Mouse (Mus musculus) thymus, postnatal 0 days (tissue): ENCODE measurements around the gene Trmt2b. TPM values are rescaled to one million over a fixed set of nuclear protein-coding genes. Genes with fewer than 3 reads are reported as not detected.
A peak's percentile ranks its signal among the peaks of the same experiment; 100 is the strongest.
"Not testable (repeated sequence)": the region's sequence is repeated elsewhere in the genome, so short reads cannot be mapped to it uniquely, and the experiment has no call there.

Experiments used
- DNase-seq: peaks from one replicate; pipeline ENCODE4 v3.0.0-alpha.2; 2015; ENCODE audit warnings: low spot score
- polyA plus RNA-seq: library from polyadenylated mRNA; unstranded; fragments of >200 nt; fragmentation: Nextera tagmentation; extraction: Ambion mirVana; gene quantifications from 2 replicates; pipeline ENCODE4 v1.2.1, GENCODE M21; 2015

Gene Trmt2b
- 17.6 and 18.1 TPM in 2 replicates for polyA plus RNA-seq

DNA sequence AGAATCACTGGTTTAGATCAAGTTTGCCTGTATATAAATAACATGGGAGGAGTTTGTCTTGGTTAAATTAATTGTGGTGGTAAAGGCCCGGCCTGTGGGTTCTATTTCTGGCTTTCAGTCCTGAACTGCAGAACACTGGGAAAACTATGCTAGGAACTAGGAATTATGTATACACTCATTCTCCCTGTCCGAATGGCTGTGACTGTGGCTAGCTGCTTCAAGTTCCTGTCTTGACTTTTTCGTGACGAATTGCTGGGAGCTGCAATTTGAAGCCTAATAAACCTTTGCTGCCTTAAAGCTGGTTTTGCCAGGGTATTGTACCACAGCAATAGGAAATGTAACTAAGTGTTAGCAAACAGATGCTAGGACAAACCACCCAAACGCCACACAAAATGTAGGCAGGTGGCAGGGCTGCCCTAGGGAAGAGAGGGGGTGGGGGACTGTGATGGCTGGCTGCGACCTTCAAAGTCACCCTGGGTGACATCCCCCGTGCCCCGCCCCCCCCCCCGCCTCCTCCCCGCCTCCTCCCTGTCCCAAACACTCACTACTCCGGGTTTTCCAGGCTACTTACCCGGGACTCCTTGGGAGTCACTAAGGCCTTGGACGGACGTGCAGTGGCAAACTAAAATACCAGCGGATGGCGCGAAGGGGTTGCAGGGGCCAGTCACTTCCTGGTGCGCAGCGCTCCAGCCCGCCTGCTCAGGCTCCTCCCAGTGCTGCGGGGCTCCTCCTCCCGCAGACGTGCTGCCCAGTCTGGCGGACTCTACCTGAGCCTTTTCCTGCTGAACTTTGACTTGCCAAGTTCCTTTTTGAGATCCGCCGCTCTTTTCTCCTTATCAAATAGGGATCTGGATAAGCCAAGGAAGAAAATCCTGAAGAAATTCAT lies at the start of gene Trmt2b:
Gene Trmt2b (minus strand): TSS at position 710 of the 886 bp plus-strand sequence.
- DNase-seq: peak; percentile 65

DNA sequence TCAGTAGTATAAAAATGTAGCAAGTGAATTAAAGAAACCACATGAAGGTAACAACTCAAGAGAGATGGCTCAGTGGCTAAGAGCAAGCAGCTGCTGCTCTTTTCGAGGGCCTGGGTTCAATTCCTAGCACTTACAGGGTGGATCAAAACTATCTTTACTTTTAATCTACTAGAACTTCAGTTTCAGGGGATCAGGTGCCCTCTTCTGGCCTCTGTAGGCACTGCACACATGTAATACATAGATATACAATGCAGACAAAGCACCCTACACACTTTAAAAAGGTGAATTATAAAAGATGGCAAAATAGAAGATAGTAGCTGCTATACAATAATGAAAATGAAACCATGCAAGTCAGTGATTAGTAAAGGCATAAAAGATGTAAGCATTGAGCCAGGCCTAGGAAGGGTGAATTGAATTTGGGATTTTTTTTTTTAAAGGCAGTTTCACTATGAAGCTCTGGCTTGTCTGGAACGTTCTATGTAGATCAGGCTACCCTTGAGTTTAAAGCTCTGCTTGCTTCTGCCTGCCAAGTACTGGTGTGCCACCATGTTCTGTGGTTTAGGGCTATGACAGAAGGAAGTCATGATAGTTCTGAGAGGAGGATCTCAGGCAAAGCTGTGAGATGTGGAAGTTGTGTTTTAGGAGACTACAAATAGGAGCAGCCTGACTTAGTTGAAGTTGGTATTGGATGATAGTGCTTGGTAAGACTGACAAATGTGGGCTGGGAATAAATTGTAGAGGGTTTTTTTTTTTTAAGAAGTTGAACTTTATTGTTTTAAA lies 42.6 kb upstream of the Trmt2b start:
- peak; percentile 45 for DNase-seq

DNA sequence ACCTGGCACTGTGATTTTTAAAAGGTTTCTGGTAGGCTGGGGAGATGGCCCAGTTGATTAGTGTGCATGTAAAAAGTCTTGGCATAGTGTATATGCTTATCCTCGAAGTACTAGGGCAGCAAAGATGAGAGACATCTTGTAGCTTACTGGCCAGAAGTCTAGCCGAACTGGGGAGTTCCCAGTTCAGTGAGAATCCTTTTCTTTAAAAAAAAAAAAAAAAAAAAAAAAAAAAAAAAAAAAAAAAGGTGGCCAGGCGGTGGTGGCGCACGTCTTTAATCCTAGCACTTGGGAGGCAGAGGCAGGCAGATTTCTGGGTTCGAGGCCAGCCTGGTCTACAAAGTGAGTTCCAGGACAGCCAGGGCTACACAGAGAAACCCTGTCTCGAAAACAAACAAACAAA lies 34.4 kb upstream of the Trmt2b start:
- DNase-seq: not testable (repeated sequence)

DNA sequence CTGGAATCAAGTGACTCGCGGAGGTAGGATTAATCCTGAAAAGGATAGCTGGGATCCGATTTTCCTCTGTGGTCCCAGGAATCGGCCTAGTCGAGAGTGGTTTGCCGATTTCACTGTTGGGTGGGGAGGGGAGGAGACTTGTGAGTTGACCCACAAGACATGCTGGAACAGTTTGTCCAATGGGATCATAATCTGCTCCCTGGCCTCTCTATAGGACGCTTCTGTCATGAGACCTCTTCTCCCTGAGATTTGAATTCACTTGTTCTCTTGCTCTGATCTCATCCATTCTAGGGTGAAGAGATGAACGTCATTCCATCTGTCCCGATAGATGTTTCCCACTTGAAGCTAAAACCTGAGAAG lies 31.5 kb upstream of the Trmt2b start:
- no peak for DNase-seq

DNA sequence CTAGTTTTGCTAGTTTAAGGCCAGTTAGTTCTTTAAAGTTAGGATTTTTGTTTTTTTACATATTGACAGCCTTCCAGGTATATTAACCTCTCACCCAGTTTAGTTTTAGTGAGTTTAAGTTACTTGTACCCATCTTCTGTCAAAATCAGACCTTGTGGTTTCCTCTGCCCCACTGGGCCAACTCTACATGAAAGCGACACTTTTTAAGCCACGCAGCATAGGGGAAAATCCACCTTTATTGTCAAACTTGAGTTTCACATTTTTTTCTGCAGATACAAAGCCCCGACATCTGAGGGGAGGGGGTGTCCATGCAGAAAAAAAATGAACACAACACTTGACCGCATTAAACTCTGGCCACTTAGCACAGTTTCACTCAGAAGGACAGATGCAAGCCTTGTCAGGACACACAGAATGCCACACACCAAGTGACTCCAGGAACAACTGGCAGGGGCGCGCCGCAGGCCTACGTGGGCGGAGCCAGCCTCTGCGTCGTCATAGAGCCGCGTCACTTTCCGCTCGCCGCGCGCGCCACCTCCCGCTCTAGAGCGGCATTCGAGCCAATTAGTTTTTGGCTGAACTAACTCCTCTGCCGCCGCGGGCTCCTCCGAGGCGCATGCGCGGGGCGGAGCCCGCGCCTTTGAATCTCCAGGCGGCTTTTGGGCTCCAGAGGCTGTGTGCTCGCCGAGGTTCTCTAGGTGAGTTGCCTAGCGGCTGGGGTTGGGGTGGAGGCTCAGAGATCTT lies 30.9 kb upstream of the Trmt2b start, which contains the start of gene Cenpi:
Gene Cenpi (plus strand): TSS at position 551 of the 741 bp plus-strand sequence.
- DNase-seq: peak; percentile 91

DNA sequence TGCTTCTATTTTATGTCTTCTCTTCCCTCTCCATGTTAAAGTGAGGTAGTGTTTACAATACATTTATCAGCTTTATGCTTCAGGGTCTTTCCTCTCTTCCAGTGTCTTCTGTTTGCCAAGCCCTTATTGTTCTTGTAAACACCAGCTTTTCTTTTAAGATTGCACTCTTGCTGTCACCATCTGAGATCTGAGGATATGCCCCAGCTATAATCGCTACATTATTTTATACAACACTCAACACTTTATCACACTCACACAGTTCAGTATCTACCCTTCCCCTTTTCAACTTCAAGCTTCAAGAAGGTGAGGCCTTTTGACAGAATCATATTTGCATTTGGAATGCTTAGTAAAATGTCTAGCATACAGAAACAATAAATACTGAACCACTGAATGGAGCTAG lies 26.5 kb upstream of the Trmt2b start:
- DNase-seq: no peak

DNA sequence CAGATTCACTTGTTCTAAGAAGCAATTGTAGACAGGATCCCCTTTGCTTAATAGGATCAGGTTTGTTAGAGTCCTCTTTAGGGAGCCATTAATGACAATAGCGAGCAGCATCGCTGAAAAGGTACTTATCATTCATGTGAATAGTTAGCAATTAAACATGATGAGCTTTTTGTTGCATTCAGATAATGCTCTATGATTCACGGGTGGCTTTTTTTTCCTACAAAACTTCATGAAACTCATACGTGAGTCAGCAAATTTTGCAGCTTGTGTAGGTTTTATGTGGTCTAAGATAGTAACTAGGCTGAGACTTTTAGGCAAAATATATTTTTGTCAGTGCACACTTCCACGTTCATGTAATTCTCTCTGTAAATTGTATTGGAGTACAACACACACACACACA lies 23.4 kb upstream of the Trmt2b start:
- DNase-seq: no peak

DNA sequence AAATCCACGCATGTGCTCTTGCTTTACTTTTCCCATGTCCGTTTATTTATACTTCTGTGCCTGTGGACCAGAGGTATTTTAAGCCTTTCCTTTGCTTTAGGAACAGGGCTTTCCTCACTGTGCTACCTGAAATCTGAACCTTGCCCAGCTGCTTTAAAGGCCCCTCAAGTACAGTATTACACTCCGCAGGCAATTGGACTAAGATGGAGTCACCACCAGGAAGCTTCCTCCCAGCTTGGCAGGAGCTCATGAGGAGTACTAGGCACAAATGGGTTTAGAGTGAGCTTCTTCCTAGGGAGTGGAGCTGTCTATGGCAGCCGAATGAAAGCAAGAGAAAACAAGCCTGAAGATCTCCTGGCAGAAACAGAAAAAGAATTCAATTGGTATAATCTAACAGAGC lies 20.4 kb upstream of the Trmt2b start:
- no peak for DNase-seq

DNA sequence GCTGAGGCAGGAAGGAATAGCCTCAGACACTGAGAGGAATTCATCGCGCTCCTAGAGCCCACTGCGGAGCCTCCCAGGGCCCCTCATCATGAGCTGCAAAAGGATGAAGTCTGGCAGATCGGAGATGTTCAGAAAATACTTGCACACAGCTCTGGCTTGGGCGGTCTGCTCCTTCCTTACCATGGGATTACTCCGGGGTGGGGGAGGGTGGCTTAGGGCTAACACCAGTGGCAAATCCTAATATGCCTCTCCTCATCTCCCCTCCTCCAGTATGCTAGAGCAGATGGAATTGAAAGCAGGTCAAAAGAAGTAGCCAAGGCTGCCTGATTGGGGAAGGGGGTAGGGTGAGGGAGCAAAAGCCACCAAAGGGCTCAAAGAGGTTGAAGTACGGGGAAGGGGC lies 20.0 kb upstream of the Trmt2b start:
- no peak for DNase-seq

DNA sequence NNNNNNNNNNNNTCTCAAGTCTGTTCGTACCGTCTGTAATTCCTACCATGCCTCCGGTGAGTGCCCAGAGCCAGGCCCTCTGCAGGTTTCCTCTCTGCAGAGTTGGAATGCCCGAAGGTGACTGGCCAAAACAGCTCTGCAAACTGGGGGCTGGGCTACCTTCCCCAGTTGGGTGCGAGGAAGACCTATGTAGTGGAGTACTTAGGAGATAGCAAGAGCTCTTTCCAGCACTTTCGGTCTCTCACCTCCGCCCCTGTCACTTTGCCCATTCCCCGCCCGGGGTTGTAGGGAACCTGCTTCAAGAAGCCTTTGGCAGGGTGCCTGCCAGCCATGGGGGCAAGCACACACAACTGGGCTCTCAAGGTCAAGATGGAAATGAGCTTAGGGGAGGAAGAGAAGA lies 19.5 kb upstream of the Trmt2b start:
- no peak for DNase-seq

DNA sequence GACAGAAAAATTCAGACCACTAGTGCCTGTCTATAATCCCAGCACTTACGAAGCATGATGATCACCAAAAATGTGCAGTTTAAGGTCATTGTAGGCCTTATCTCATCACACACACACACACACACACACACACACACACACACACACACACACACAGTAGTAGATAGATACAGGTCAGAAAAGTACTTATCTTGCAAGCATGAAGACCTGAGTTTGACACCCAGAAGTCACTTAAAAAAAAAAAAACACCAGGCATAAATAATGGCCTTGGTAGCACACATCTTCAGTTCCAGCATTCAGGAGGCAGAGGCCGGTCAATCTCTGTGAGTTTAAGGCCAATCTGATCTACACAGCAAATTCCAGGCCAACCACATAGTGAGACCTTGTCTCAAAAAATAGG lies 10.5 kb upstream of the Trmt2b start:
- DNase-seq: no peak

DNA sequence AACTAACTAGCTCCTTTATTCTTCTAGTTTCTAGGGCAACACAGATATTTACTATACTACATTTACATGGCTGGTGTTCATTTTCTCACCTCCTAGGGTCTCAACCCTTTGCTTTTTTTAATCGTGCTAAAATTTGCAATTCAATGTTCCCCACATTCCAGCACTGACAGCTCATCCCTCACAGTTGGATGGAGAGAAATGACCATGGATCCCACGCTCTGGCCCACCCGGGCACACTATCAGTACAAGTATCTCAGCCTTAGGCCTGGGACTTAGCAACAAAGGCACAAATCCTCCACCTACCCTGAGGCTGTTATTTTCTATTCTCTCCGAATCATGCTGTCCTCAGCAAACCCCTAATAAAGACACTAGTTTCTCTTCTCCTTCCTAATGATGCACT lies 9.0 kb upstream of the Trmt2b start:
- DNase-seq: no peak

DNA sequence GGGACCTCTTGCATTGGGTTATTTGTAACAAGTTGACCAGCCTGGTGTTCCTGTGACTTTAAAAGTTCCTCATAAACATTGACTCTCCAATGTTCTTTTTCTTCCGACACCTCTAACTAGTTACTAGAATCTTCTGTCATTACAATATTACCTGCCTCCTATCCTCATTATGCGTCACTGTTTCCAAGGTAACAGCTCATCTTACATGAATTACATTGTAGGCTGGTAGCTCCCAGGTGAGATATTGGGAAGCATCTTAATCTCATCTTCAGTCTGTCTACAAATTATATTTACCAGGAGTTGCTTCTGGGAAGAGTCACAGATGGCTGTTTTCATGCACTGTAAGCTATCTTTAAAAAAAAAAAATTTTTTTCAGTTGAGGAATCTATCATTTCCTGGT lies 8.3 kb upstream of the Trmt2b start:
- DNase-seq: no peak

DNA sequence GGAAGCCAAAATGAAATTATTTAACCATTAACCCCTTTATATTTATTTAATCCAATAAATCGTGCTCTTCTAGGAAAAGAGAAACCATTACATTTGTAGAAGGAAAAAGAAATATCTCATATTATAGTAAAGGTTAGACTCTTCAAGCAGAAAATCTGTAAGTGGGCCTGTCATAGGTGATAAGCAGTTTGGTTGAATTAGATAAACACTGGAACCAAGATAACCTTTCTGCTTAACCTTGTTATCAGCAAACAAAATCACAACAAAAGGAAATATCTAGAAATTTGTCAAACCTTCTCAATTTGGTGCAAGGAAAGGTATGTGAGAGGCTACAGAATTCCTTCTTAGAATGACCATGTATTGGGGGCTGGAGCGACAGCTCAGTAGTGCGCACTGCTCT lies 3.7 kb upstream of the Trmt2b start:
- no peak for DNase-seq

DNA sequence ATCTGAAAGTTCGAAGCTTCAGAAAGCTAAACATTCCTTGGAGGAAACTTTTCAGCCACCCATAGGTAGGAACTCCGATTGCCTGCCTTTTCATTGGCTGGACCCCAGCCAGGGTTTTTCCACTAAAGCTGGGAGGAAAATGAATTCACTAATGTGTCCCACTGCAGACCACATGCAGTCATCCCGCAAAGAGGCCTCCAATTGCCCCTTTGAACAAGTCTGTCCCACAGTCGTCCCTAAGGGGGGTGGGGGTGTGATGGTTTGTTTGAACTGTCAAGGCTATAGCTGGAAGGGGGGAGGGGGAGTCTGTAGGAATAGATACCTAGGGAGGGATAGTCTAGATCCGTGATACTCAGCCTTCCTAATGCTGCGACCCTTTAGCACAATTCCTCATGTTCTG lies 1.1 kb downstream of the Trmt2b start:
- DNase-seq: no peak

DNA sequence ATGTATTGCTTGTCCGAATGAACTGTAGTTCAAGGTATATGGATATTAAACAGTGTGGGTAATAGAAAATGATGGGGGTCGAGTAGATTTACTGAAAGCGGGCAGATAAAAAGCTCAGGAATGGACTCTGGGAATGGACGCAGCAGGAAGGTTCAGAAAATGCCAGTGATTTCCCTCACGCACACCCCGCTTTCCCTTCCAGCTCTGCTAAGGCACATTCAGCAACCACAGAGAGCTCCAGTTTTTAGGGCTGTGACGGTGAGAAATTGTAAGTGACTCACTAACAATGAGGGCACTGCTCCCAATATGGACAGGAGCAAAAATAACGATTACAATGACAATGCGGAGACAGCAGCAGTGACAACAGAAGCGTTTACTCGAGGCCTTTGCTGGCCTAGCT lies 14.7 kb downstream of the Trmt2b start:
- DNase-seq: no peak

DNA sequence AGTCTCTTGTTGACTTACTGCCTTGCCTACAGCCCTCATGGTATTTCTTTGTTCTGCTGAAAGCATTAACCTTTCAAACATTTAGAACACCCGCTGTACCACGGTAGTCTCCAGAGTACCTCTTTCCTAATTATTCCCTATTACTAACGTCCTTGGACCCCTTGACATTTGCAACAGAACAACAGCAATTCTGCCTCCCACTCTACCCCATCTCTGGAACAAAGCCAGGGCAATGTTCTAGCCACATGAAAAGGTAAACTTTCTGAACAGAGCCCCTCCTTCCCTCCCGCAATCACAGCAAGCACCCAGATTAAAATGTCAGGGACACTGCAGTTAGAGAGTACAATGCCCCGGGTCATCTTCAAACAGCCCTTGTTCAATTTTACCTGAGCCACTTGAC lies 15.6 kb downstream of the Trmt2b start:
- DNase-seq: no peak

DNA sequence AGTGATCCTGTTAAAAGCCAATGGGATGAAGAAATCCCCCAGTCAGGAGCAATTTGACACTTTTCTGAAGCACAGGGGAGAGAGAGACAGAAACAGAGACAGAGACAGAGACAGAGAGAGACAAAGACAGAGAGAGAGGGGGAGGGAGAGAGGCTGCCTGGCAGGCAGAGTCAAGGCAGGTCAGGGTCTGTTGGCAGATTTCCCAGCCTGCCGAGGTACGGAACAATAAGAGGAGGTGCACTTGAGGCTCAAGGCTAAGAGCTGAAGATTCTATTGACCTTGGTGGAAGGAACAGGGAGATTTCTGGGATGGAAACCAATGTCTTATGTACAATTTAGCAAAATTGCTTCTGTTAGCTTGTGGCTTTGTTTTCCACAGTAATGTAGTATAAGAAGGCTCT lies 28.6 kb downstream of the Trmt2b start:
- DNase-seq: no peak

DNA sequence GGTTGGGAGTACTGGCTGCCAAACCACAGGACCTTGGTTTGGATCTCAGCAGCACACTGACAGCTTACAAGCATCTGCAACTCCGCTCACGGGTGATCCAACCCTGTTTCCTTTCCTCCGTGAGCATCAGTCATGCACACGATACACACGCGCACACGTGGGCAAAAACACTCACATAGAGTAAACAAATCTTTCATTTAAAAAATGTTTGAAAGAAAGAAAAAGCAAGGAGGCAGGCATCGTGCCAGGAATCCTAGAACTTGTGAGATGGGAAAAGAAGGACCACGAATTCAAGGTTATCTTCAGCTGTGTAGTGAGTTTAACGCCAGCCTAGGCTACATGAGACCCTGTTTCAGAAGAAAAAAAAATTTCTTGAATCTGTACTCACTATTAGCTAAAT lies 30.8 kb downstream of the Trmt2b start:
- no peak for DNase-seq

DNA sequence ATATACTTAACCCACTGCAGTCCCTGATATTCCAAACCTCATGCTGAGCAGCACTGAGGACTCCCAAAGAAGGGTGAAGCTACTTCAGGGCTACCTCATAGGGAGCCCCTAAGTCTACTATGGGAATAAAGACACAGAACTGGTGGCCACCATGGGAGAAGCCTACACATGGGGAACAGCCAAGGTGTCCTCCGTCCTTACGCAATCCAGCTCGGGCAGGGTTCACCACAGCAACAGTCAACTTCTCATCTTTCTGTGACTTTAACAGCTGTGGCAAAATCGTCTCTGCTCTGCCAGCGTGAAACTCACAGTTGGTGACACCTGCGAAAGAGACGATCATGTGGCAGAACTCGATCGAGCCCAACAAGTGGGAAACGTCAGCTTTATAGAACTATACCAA lies 38.5 kb downstream of the Trmt2b start:
- peak; percentile 9 for DNase-seq

DNA sequence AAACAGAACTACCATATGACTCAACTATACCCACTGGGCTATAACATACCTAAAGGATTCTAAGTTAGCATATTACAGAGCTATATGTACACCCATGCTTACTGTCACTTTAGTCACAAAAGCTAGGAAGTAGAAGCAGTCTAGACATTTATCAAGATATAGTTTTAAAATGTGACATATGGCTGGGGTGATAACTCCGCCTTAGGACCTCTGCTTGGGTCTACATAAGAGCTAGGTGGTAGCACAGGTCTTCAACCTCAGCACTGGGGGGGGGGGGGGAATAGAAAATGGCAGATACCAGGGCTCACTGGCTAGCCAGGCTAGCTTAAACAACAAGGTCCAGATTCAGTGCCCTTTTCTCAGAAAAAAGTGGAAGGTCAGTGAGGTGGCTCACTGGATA lies 43.7 kb downstream of the Trmt2b start:
- DNase-seq: no peak

DNA sequence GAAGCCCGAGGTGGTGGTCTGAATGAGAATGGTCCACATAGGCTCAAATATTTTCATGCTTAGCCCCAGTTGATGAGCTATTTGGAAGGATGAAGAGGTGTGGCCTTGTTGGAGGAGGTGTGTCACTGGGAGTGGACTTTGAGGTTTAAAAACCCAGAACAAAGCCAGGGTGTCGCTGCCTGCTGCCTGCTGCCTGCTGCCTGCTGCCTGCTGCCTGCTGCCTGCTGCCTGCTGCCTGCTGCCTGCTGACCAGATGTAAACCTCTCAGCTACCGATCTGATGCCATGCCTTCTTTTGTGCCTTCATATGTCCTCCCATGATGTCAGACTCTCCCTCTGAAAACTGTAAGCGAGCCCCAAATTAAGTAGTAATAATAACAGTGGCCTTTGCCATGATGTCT lies 54.9 kb downstream of the Trmt2b start, which contains the start of gene Nox1:
Gene Nox1 (minus strand): TSS at position 101 of the 400 bp plus-strand sequence.
- no peak for DNase-seq
